Mouse (Mus musculus) frontal cortex, postnatal 14 days (tissue): ENCODE data around the gene Crybg1.

Experiments
- DNase-seq, 2 experiments: peaks; one replicate each; pipeline ENCODE4 v3.0.0; 2022; ENCODE audit warnings: low spot score in 2 of 2

Gene Crybg1

DNA sequence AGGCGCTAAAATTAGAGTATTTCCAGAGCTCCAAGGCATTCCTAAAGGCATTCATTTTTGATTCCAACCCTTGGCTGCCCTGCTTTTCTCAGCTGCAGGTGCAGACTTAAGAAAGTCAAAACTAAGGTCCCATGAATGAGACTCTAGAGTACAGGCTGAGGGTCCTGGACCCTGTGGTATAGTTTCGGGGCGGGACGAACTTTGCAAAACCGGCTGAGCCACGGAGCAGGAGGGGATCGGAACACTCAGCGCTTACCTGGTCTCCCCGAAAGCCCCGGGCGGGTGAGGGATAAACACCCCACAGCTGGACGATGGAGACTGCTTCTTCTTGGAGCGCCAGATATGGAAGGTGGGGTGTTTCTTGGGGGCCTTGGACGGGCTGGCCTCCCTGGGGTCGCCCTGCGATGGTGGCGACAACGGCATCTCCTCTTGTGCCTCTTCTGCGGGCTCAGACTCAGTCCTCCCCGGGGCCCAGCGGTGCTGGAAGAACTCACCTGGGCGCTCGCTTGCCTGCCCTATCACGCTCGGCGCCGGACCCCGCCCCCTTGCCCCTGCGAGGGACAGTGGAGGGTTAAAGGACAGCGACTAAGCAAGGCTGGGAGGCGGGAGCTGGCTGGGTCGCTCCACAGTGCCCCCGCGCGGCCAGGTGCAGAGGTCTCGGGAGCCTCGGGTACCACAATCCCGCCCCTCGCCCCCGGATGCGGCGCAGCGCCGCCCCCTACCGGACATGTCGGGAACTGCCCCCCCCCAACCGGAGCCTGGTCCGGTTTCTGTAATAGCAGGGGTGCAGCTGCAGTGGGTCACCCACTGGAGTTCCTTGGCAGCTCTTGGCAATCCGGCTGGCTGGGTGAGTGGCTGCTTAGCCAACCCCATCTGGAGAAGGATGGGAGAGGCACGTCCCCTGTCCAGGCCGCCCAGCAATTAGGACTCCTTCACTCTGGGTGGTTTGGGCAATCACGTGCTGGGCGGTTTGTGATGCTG is at the start of gene Crybg1:
TSS of gene Crybg1 (minus strand) at position 517 of the 981 bp plus-strand sequence.
- no peak for DNase-seq

DNA sequence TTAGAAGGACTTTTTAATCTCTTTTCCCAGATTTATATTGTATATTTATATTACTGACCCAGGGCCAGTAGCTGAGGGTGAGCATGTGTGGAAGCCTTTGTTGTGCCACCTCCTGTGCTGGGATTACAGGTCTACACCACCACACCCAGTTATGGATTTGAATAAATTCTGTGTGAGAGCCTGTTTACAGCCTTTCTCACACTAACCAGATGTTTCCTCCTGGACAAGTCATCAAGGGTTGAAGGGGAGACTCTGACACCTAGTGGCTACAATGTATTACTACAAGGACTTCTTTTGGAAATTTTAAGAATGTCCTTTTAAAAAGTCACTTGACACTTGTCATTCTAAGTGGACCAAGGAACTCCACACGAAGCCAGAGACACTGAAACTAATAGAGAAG is 28.7 kb upstream of the Crybg1 start:
- no peak for DNase-seq

DNA sequence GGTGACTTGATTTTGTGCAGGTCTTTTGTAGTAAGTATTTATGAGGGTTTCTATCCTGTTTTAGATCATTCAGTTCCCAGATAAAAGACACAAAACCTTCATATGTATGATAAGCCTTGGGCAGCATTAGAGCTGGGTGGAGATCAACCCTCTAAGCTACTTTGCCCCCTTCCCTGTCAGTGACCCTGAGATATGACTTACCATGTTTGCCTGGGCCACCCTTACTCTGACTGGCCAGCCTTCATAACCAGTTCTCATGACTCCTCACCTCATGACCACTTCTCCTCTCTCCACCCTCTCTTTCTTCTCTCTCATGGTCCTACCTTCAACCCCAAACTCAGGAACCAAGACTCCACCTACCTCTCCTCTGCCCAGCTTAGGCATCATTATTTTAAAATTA is 27.9 kb upstream of the Crybg1 start:
- no peak for DNase-seq

DNA sequence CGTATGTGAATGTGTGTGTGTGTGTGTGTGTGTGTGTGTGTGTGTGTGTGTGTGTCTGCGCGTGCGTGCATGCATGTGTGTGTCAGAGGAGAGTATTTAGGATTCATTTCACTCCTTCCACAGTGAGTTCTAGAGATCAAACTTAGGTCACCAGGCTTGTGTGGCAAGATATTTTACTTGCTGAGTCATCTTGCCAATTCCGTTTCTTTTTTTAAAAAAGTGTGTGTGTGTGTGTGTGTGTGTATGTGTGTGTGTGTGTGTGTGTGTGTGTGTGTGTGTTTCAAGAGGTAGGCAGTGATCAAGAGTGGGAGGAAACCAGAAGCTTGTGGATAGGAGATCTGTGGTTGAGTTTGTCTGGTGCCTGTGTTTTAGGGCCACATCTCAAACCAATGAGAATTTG is 27.5 kb upstream of the Crybg1 start:
- DNase-seq, result no peak

DNA sequence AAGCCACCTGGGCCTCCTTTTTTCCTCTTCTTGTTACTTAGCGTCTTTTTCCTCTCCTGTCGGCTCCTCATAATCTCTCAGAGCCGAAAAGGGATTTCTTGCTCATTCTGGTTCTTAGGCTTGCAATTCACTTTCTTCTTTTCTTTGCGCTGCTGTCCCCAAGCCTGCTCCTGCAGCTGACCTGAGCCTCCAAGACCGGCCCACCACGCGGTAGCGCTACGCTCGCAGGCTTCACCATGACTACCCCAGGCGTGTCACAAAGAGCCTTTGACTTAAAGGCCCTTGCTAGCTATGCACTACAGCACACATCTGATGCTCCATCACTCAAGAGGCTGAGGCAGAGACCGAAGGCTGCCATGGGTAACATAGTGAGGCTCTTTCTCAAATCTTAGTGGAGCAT is 21.5 kb upstream of the Crybg1 start:
- no peak for DNase-seq

DNA sequence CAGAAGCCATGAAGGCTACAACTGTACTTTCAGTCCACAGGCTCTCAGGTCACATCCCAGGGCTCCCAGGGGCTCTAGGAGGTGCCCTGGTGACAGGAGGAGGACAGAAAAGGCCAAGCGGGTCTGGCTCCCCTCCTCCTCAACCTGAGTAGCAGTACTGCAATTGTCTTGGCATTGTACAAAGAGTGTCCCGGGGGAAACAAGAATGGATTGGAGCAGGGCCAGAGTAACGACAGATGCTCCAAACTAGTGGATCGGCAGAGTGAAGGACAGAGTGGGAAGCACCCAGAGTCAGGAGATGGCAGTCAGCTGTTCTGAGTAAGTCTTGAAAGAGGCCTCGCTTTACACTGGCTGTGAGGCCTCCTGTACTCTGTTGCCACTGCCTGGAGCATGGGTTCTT is 18.4 kb upstream of the Crybg1 start:
- DNase-seq, result no peak

DNA sequence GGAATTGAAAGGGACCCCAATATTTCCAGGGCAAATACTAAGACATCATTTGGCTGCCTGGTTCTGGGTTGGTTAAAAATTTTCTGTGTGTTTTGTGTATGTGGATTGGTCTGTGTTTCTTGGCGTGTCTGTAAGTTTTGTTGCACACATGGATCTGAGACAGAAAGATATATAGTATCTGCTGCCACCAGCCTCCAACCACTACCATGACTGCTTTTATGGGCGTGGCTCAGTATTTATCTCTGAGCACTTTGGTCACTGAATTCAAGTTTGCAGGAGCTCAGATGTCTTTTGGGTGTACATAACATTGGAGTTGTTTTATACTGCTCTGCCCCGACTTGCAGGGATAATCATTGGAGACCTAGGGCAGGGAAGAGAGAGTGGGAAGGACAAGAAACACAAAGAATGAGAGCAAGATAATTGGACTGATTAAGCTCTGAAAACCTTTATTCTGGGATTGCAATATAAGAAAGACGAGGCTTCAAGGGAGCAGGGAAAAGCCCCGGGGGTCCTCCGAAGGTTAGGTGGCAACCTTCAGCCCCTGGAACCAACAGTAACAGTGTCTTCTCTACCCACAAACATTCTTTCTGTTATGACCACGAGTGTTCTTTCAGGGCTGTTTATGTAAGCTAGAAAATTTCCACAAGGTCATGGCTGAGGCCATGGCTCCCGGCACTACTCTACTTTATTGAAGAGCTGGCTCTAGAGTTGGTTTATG is 15.8 kb upstream of the Crybg1 start:
- DNase-seq, result no peak

DNA sequence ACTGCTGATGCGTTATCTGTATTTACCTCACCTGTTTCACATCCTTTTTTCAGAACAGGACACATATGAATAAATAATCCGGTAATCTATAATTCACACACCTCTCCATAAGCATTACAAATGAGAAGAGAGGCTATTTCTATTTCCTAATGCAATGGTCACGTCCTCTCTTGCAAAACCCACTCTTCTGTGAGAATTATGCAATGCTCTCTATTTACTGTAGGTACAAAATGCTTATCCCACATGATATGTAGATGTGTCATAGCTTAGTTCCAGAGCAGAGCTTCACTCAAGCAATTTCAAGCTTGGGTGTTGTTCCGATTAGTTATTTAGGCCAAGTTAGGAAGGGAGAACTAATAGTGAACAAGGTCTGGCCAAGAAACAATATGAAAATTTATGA is 14.4 kb upstream of the Crybg1 start:
- no peak for DNase-seq

DNA sequence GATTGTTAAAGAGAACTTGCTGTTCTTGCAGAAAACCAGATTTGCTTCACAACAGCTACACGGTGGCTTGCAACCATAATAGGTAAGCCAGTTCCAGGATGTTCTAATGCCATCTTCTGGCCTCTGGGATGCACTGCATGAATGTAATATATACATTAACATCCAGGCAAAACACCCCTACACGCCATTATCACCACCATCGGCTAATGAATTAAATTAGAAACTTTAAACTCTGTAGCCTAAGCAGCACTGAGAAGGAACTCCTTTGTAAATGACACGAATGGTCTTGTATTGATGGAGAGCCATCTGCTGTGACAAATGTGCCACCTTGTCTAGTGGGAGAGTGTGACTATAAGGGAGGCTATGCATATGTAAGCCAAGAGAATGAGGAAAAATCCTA is 11.5 kb upstream of the Crybg1 start:
- DNase-seq, result no peak

DNA sequence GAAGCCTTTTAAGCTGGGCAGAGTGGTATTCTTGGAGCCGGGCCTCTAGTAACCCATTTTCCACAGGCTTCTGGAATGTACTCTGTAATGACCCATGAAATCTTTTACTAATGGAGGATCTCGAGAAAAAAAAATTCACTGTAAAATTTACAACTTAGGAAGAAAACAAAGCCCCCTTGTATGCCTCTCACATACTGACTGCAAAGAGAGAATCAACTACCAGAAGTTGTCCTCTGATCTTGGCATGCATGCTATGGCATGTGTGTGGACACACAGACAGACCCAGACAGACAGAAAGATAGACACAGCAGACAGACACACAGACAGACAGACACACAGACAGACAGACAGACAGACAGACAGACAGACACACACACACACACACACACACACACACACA is 8.8 kb upstream of the Crybg1 start:
- no peak for DNase-seq

DNA sequence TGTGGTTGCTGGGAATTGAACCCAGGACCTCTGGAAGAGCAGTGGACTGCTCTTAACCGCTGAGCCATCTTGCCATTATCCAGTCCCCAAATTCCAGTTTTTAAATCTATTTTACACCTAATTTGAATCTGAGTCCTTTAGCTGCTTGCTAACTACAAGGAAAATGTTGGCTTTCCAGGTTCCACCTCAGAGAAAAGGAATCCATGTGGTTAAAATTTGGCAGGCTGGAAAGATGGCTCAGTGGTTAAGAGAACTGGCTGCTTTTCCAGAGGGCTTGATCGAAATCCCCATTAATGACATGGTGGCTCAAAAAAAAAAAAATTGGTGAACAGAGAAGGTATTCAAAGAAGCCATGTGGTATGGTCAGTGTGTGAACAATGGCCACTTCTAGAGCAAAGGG is 1.8 kb upstream of the Crybg1 start:
- no peak for DNase-seq

DNA sequence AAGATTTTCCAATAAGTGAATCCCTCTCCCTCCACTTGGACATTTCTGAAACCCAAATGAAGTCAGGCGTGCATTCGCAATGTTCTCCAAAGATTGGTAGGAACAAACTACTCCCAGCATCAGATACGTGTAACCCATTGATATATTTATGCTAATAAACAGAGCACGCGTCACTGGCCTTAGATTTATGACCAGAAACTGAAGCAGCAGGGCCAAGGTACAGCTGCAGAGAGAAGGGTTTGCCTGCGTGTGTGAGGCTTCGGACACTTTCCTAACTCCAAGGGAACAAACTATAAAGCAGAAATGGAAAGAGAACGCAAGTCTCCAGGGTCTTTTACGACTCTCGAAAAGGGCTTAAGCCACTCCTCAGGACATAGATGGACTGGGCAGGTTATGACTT is 5.3 kb downstream of the Crybg1 start:
- DNase-seq, result no peak

DNA sequence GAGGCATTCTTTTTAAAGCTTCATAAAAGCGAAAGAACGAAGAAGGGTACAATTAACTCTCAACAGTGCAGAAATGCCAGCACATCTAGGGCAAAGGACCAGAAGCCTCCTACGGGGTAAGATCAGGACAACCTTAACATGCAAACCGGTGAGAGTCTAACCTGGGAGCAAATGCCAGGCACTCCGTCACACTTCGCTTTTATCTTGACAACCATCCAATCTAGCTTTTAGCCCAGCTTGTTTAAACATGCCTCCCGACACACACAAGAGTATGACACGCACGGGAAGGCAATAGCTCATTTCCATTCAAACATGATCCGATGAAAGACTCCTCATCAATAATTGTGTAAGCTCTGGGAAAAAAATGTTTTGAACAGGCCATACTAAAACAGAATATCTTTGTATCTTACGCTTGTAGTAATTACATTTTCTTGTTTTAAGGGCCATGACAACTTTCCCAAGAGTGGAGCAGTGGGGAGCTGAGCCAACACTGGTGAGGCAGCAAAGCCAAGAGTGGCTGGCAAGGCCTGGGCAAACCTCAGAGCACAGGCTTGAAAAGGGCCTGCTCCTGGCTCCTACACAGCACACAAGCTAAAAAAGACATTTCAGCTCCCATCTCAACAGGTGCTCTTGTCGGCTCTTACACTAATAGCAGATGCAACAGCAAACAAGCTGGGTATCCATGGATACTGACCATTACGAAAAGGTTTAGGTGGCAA is 10.4 kb downstream of the Crybg1 start:
- DNase-seq, result no peak

DNA sequence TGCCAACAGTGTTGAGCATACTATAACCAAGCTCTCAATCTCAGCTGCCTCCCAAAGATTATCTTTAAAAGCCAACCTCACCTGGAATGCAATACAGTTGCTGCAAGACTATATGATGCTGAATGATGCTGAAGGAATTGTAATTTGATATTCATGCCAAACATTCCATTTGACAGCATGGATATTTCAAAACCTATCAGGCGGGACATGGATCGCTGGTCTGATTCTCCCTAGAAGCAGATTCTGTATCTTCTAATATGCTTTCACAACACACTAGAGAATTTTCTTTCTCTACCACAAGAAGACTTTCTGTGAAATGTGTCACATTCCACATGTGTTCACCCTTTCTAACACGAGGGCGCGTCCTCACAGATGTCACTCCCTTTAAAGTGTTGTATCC is 22.6 kb downstream of the Crybg1 start:
- DNase-seq, result no peak

DNA sequence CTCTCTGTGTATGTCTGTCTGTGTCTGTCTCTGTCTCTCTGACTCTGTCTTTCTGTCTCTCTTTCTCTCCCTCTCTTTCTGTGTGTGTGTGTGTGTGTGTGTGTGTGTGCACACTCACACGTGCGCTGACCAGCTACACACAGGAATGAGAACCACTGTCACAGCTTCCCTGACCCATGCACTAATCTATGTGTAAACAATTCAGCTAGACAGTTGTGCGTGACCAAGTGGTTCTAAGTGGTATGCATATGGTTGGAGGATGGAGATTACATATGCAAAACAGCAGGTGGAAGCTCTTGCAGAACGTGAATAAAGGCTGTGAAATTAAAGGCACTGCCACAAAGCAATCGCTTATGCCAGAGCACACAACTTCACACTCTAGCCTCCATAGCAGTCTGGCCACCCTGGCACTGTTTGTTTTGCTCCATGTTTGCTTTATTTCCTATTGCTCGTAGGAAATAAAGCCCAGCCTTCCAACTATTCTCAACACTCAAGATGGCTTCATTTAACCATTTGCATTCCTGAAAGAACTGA is 24.2 kb downstream of the Crybg1 start:
- no peak for DNase-seq

DNA sequence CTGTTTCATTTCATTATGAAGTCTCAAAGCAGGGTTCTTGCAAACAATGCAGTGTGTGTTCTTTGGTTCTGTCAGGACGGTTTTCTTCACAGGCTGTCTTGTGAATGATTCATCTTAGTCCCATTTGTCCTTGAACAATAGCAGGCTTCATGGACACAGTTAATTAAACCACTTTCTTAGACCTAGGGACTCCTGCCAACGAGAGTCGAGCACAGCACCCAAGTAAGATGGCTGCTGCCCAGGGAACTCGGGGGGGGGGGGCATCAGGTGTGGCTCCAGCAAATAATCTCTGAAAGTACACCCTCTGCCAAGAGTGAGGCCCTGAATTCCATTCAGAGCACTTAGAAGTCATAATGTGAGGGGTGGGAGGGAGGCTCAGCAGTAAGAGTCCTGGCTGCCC is 30.0 kb downstream of the Crybg1 start:
- no peak for DNase-seq

DNA sequence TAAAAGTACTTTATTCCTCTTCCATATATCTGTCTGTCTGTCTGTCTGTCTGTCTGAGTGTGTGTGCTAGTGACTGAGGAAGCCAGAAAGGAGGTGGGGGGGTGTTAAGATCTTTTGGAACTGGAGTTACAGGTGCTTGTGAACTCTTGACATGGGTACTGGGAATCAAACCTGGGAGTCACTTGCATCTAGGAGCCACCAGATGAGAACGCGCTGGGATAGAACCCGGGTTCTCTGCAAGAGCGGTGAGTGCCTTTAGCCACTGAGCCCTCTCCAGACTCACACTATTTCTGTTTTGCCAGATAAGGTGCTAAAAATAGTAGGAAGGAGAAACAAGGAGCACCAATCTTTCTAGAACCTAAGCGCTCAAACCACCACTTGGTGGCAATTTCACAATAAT is 31.9 kb downstream of the Crybg1 start:
- DNase-seq, result no peak

DNA sequence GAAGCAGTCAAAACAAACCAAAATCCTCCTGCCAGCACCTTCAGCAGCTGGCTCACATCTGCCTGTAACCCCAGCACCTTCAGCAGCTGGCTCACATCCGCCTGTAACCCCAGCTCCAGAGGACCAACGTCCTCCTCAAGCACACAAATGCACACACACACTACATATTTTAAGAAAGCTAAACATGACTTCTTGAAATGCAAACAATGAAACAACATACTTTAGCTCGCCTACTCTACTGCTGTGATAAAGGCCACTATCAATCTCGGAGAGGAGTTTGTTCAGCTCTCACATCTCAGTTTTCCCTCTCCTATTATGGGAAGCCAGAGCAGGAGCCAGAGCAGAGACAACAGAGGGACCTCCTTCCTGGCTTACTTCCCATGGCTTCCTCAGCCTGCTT is 34.0 kb downstream of the Crybg1 start:
- DNase-seq, result no peak

DNA sequence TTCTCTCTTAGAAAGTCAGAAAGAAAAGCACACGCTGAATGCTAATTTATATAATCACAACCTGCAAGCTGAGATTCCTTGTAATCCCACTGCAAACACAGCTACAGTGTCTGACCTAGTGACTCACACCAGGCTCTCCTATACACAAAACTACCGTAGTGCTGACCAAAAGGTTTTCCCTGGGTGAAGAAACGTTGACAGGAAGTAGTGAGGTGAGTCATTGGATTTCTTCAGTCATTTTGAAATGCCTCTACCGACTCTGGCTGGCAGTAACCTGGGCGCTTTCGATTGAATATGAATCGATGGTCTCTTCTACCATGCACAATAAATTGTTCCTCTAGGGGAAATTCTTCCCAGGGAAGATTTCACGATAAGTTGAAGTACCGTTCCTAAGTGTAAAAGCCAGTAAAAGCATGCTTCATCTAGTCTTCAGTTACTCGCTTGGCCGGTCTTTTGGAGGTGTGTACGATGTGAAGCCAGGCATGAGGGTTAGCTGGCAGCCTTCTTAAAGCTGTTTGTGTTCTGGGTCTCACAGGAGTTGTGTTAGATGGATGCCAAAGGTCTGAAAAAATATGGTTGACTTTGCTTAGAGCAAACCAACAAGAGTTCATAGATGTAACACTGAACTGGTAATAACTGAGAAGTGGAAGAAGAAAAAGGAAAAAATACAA is 36.5 kb downstream of the Crybg1 start:
- no peak for DNase-seq

DNA sequence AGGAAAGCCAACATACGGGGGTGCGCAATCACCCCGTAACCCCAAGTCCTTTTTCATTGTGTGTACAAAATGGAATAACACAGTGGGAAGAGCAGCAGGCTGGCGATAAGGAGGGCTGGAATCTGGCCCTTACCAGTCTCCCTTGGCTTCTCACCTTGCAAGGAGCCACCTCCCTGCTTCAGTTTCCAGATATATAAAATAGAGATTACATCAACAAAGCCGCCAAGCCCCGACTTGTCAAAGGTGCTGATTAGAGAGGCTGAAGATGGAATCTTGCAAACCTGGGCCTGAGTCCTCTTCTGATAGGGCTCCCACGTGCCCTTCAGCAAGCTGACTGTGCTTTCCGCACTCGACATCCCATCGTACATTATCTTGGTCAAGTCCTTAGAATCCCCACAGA is 37.5 kb downstream of the Crybg1 start:
- DNase-seq, result no peak

DNA sequence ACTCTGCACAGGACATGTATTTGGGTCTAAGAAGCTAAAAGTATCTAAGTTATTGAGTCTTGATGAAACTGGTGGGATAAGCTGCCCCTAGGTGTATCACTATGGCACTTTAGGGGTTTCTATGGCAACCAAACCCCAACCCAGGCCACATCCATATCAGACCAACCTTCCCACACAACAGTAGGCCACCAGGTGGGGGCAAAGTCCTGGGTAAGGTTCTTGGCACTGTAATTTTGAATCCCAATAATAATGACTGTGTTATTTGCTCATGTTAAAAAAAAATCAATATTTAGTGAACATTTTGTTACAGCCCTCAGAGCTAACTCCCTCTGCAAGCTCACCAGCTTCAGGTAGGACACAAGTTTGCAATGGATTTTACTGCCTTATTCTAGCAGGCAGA is 38.2 kb downstream of the Crybg1 start:
- no peak for DNase-seq

DNA sequence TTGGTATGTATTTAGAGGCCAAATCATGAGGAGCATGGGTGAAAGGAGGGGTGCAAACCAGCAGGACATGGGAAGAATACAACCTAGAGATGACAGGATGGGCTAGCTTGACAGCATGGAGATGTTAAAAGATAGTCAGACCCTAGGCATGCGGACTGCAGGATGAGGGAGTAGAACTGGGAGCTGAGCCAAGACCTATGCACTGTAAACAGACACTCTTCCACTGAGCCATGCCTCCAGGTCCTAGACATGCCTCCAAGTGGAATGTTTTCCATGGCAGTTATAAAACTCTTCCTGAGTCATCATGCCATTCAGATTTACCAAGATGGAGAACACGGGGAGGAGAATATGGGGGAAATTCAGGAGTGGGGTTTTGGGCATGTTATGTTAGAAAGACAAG is 53.9 kb downstream of the Crybg1 start:
- DNase-seq, result no peak
